Mouse (Mus musculus) lung, postnatal 0 days (tissue): ENCODE results near the gene Eif2b1. TPM values are rescaled to one million over a fixed set of nuclear protein-coding genes. Genes with fewer than 3 reads are reported as not detected.

Experiments
- ATAC-seq: fragments of 200-750 bp; cut with Nextera tagmentation; 2 replicates; pipeline ENCODE4 v1.8.0; 2017; ENCODE audit warnings: moderate library complexity
- DNase-seq: peaks from one replicate; pipeline ENCODE4 v3.0.0-alpha.2; 2016; ENCODE audit warnings: low spot score
- H3K27ac ChIP-seq: fragments of 300-500 bp; sonication (generic); 2 replicates; pipeline ENCODE4 v1.5.1; 2014; ENCODE audit warnings: antibody characterized with exemption, mild to moderate bottlenecking, low read length, mixed read lengths
- H3K27me3 ChIP-seq: fragments of 300-500 bp; sonication (generic); replicated peaks from 2 replicates; pipeline ENCODE4 v1.6.1; 2014; ENCODE audit warnings: low read length, mixed read lengths; ENCODE audit not compliant: insufficient read depth
- H3K36me3 ChIP-seq: fragments of 300-500 bp; sonication (generic); 2 replicates; pipeline ENCODE4 v1.6.1; 2014; ENCODE audit warnings: low read length, mixed read lengths; ENCODE audit not compliant: insufficient read depth
- H3K4me1 ChIP-seq: fragments of 300-500 bp; sonication (generic); 2 replicates; pipeline ENCODE4 v1.6.1; 2014; ENCODE audit warnings: antibody characterized with exemption, low read depth, low read length, mixed read lengths; ENCODE audit not compliant: insufficient read depth
- H3K4me2 ChIP-seq: fragments of 300-500 bp; sonication (generic); replicated peaks from 2 replicates; pipeline ENCODE4 v1.6.1; 2014; ENCODE audit warnings: low read depth, mild to moderate bottlenecking, low read length, moderate library complexity, mixed read lengths
- H3K4me3 ChIP-seq: fragments of 300-500 bp; sonication (generic); 2 replicates; pipeline ENCODE4 v1.5.1; 2014; ENCODE audit warnings: low read depth, low read length
- H3K9ac ChIP-seq: fragments of 300-500 bp; sonication (generic); replicated peaks from 2 replicates; pipeline ENCODE4 v1.6.1; 2014; ENCODE audit warnings: low read depth, mild to moderate bottlenecking
- H3K9me3 ChIP-seq: fragments of 300-500 bp; sonication (generic); 2 replicates; pipeline ENCODE4 v1.6.1; 2016; ENCODE audit warnings: low read length, mixed read lengths
- CTCF ChIP-seq: IDR thresholded peaks from 2 replicates; pipeline ENCODE4 v1.5.1; 2016; ENCODE audit warnings: antibody characterized with exemption, mild to moderate bottlenecking
- EP300 ChIP-seq: IDR thresholded peaks from 2 replicates; pipeline ENCODE4 v1.6.1; 2016; ENCODE audit warnings: antibody characterized with exemption, mild to moderate bottlenecking, control low read depth
- WGBS: fragments of 180-500 bp; shearing (Covaris S2); extraction: QIAGEN DNeasy Blood & Tissue Kit; methylation state at CpG from one replicate; pipeline ENCODE4 v1.1.7; 2014; 5-methylcytosine and 5-hydroxymethylcytosine counted together
- polyA plus RNA-seq: library from polyadenylated mRNA; unstranded; fragments of >200 nt; fragmentation: Nextera tagmentation; extraction: Ambion mirVana; gene quantifications from 2 replicates; pipeline ENCODE4 v1.2.1, GENCODE M21; 2015

Gene Eif2b1
- 44.4 and 46.6 TPM in 2 replicates for polyA plus RNA-seq

- Histone ChIP-seq H3K4me1 (peaks cover 9% of the 10 kb centered on the region; the same call in 1 of the 2 replicates), H3K36me3 (peaks cover 7% of the 10 kb centered on the region; the same call in 1 of the 2 replicates), H3K9me3 (no peaks in the 10 kb centered on the region), H3K9ac (peak within 1 kb of the TSS; percentile 50), H3K4me2 (peak within 1 kb of the TSS; percentile 91), H3K27me3 (no peaks in the 10 kb centered on the region), H3K4me3 (peak within 1 kb of the TSS; percentile 54), H3K27ac (peak within 1 kb of the TSS; percentile 62; the same call in 1 of the 2 replicates)
- ATAC-seq (peak; percentile 94), DNase-seq (peak; percentile 95)
- TF ChIP-seq EP300 (no peak), CTCF (no peak)
- under 1% methylated on average over 51 of the region's 51 CpGs for WGBS
Observed at GRCm38 (mm10) chr5:124578633-124579317, at the start of gene Eif2b1, which contains the start of gene Gtf2h3. Gene Eif2b1, minus strand, starts transcription at chr5:124579131. Gene Gtf2h3, plus strand, starts transcription at chr5:124579140.

- DNase-seq (no peak), ATAC-seq (no peak)
- TF ChIP-seq EP300, result no peak
- no peak for TF ChIP-seq CTCF
Observed at GRCm38 (mm10) chr5:124624291-124624690, 45.4 kb upstream of the Eif2b1 start.

GRCm38 (mm10) chr5:124622890-124623289, 44.0 kb upstream of the Eif2b1 start:
- ATAC-seq (no peak), DNase-seq (no peak)
- Histone ChIP-seq H3K36me3 (no peaks in the 10 kb centered on the region), H3K27ac (no peak overlapping the region), H3K9ac (no peak overlapping the region), H3K4me2 (no peak overlapping the region), H3K9me3 (no peaks in the 10 kb centered on the region), H3K27me3 (no peaks in the 10 kb centered on the region), H3K4me3 (no peak overlapping the region), H3K4me1 (no peaks in the 10 kb centered on the region; the same call in 1 of the 2 replicates)
- WGBS, result 78% methylated on average over 15 of the region's 15 CpGs
- TF ChIP-seq EP300 (no peak), CTCF (no peak)

More at GRCm38 (mm10) chr5:124624291-124624690, 45.4 kb upstream of the Eif2b1 start:
- Histone ChIP-seq H3K9me3 (no peaks in the 10 kb centered on the region), H3K36me3 (no peaks in the 10 kb centered on the region), H3K27me3 (no peaks in the 10 kb centered on the region), H3K4me2 (no peak overlapping the region), H3K4me1 (peaks cover 3% of the 10 kb centered on the region; the same call in 1 of the 2 replicates), H3K4me3 (no peak overlapping the region), H3K9ac (no peak overlapping the region), H3K27ac (no peak overlapping the region)
- WGBS, result 90% methylated on average over 9 of the region's 9 CpGs

- 70% methylated on average over 13 of the region's 13 CpGs for WGBS
- Histone ChIP-seq H3K36me3 (no peaks in the 10 kb centered on the region), H3K9ac (no peak overlapping the region), H3K4me1 (no peaks in the 10 kb centered on the region), H3K4me3 (no peak overlapping the region), H3K27ac (no peak overlapping the region), H3K4me2 (no peak overlapping the region), H3K27me3 (no peaks in the 10 kb centered on the region), H3K9me3 (no peaks in the 10 kb centered on the region)
- DNase-seq, result no peak
- TF ChIP-seq CTCF, result no peak
- TF ChIP-seq EP300, result no peak
- ATAC-seq, result no peak
Observed at GRCm38 (mm10) chr5:124621362-124621761, 42.4 kb upstream of the Eif2b1 start.

GRCm38 (mm10) chr5:124618711-124619110, 39.8 kb upstream of the Eif2b1 start:
- 78% methylated on average over 10 of the region's 10 CpGs for WGBS
- Histone ChIP-seq H3K4me2 (no peak overlapping the region), H3K36me3 (no peaks in the 10 kb centered on the region), H3K27me3 (no peaks in the 10 kb centered on the region), H3K4me3 (no peak overlapping the region), H3K9me3 (no peaks in the 10 kb centered on the region), H3K9ac (no peak overlapping the region), H3K27ac (no peak overlapping the region), H3K4me1 (no peaks in the 10 kb centered on the region)
- DNase-seq, result no peak
- no peak for ATAC-seq
- TF ChIP-seq CTCF (no peak), EP300 (no peak)

GRCm38 (mm10) chr5:124614709-124615108, 35.8 kb upstream of the Eif2b1 start:
- H3K9me3 ChIP-seq, result no peaks in the 10 kb centered on the region
- peak; percentile 88 for ATAC-seq
- TF ChIP-seq EP300 (peak; percentile 70), CTCF (no peak)
- no peaks in the 10 kb centered on the region for H3K27me3 ChIP-seq
- peak; percentile 62 for DNase-seq
- H3K36me3 ChIP-seq, result no peaks in the 10 kb centered on the region
- no peak overlapping the region for H3K9ac ChIP-seq
- no peaks in the 10 kb centered on the region for H3K4me1 ChIP-seq
- H3K4me2 ChIP-seq, result no peak overlapping the region
- WGBS, result 58% methylated on average over 11 of the region's 11 CpGs
- H3K4me3 ChIP-seq, result no peak overlapping the region
- H3K27ac ChIP-seq, result 0 out of 2 replicates have a peak overlapping the region, but pooled peaks have one; percentile 1
